Mouse (Mus musculus): ENCODE results near the gene Ece2. TPM values are rescaled to one million over a fixed set of nuclear protein-coding genes. Genes with fewer than 3 reads are reported as not detected.
A peak's percentile ranks its signal among the peaks of the same experiment; 100 is the strongest.

The Ece2 gene
- 0.58 TPM in 1 of 2 replicates, not detected in the other for total RNA-seq (2014; fragmentation: Nextera tagmentation)
- total RNA-seq (2017) = 0.12 and 0.16 TPM in 2 replicates
- polyA plus RNA-seq (2012) = not detected in 2 replicates

DNA sequence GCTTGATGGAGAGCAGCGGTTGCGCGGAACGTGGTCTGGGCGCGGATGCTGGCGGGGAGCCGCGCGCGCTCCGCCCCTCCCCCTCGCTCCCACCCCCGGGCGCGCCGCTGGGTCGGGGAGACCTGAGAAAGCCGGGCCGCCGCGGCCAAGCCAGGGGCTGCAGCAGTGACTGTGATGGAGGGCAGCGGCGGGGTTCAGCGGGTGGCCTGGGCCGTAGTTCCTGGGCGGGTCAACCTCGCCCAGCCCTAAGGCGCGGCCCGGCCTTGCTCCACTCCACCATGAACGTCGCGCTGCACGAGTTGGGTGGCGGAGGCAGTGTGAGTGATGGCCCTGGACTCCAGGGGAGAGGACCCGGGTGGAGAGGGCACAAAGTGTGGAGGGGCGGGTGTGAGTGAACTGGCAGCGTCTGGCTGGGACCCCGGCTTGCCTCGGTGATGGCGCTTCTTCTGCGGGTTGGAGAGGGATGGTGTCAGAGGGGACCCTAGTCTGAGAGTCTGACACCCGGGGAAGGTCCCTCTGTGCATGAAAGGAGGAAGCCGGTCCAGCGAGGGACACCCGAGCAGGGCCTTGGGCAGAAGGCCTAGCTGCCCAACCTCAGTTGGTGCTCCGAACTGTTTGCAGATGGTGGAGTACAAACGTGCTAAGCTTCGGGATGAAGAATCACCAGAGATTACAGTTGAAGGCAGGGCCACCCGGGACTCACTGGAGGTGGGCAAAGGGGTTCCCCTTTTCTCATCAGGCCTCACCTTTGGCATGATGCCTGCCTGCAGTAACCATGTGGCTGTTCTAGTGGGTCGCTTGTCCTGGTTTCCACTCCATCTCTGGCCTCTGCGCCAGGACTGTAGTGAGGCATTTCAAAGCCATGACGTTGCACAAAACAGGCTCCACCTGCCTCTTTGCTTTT is at the start of gene Ece2:
Gene Ece2 (plus strand): TSS at position 98 of the 904 bp plus-strand sequence.
- H3K9me3 ChIP-seq (replicated peaks) = peaks cover 4% of the 10 kb centered on the region; the same call in 1 of the 2 replicates
- no peak for DNase-seq (ENCODE audit: low spot score)
- H3K4me3 ChIP-seq (ENCODE audit: low read depth, low read length) = no peak within 1 kb of the TSS; the same call in 1 of the 2 replicates
- TF ChIP-seq GATA1 (IDR thresholded peaks at IDR 0.05; ENCODE audit: borderline replicate concordance, low read length) (no peak), POLR2AphosphoS5 (IDR thresholded peaks at IDR 0.05; ENCODE audit: insufficient replicate concordance, low read depth, low read length) (no peak)
- peaks cover 3% of the 10 kb centered on the region for H3K4me1 ChIP-seq (ENCODE audit: insufficient read depth, low read depth, low read length)
- ATAC-seq (ENCODE audit: extremely low read depth, insufficient number of reproducible peaks, low FRiP score, poor library complexity, severe bottlenecking) = no peak
- H3K27me3 ChIP-seq (ENCODE audit: insufficient read depth, low read length) = peaks cover 60% of the 10 kb centered on the region
- H3K36me3 ChIP-seq (replicated peaks) = no peaks in the 10 kb centered on the region

DNA sequence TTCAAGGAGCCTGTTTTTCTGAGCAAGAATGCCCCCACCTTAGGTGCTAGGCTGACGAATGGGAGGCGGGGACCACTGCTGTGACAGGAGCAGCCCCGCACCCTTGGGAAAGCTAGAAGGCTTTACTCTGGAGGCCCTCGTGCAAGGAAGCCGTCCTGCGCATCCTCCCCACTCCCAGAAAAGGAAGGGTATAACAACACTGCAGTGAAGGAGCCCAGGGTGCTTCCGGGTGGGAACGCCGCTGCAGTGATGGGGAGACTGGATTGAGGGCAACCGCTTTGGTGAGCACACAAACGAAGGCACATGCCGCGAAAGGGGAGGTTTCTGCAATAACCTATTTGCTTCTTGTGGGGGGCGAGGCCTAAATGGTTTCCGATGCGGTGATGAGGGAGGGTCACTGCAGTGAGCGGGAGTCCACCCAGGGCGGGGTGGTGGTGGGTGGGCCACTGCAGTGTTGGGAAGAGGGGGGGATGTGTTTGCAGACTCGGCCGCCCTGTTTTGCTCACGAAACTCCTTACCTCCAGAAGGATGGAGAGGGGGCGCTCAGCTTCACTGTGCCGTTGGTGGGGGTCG is 40.2 kb upstream of the Ece2 start, which contains the start of gene Vwa5b2:
Gene Vwa5b2 (plus strand): TSS at position 106 of the 573 bp plus-strand sequence.
- H3K9me3 ChIP-seq (replicated peaks) = peaks cover 8% of the 10 kb centered on the region
- H3K27me3 ChIP-seq (ENCODE audit: insufficient read depth, low read length) = peaks cover 40% of the 10 kb centered on the region
- peak within 1 kb of the TSS; percentile 71 for H3K4me3 ChIP-seq (ENCODE audit: low read depth, low read length)
- TF ChIP-seq GATA1 (IDR thresholded peaks at IDR 0.05; ENCODE audit: borderline replicate concordance, low read length) = no peak
- TF ChIP-seq CTCF (IDR thresholded peaks at IDR 0.05; ENCODE audit: low read depth, low read length) = no peak
- no peak for TF ChIP-seq POLR2AphosphoS5 (IDR thresholded peaks at IDR 0.05; ENCODE audit: insufficient replicate concordance, low read depth, low read length)
- no peak for TF ChIP-seq GATA2 (IDR thresholded peaks at IDR 0.05; ENCODE audit: borderline replicate concordance, low read depth, low read length)
- TF ChIP-seq TAL1 (conservative IDR thresholded peaks at IDR 0.05; ENCODE audit: low read depth, low read length) = no peak
- peaks cover 48% of the 10 kb centered on the region for H3K4me1 ChIP-seq (ENCODE audit: insufficient read depth, low read depth, low read length)
- H3K36me3 ChIP-seq (replicated peaks) = no peaks in the 10 kb centered on the region
- ATAC-seq (ENCODE audit: extremely low read depth, insufficient number of reproducible peaks, low FRiP score, poor library complexity, severe bottlenecking) (no peak), DNase-seq (ENCODE audit: low spot score) (no peak)

DNA sequence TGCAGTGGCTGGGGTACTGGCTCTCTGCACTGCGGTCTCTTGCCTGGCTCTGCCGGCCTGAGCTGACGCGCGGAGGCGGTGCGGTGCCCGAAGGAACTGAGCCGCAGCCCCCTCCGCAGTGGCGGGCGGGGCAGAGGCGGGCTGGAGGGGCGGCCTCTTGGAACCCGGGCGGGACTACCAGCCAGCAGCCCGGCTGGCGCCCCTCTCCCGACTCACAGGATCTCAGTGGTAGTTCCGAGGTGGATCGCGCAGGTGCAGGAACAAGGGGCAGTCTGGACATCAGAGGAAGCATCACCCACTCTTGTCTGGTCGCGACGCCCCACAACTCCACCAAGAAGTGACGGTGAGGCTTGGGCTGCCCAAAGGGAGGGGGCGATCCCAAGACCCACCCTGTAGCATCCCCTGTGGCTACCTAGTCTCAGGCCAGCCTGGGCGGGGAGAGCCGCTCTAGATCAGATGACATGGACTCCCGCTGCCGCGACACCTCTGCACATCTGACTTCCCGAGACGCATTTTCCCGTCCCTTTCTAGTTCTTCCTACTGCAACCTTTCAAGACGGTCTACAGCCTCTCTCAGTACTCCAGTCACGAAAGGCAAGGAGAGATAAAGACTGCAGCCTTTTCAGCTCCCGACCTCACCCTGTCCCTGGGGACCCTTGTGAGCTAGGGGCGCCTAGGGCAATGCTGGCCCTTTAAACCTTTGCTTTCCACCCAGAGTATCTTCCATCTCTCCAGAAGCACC is 39.5 kb upstream of the Ece2 start:
- Histone ChIP-seq H3K27me3 (ENCODE audit: insufficient read depth, low read length) (peaks cover 40% of the 10 kb centered on the region), H3K36me3 (replicated peaks) (no peaks in the 10 kb centered on the region), H3K4me1 (ENCODE audit: insufficient read depth, low read depth, low read length) (peaks cover 55% of the 10 kb centered on the region), H3K9me3 (replicated peaks) (peaks cover 8% of the 10 kb centered on the region), H3K4me3 (ENCODE audit: low read depth, low read length) (peak overlapping the region; percentile 71)
- no peak for DNase-seq (ENCODE audit: low spot score)
- TF ChIP-seq GATA2 (IDR thresholded peaks at IDR 0.05; ENCODE audit: borderline replicate concordance, low read depth, low read length) = no peak
- TF ChIP-seq TAL1 (conservative IDR thresholded peaks at IDR 0.05; ENCODE audit: low read depth, low read length) = no peak
- TF ChIP-seq GATA1 (IDR thresholded peaks at IDR 0.05; ENCODE audit: borderline replicate concordance, low read length) = no peak
- no peak for TF ChIP-seq POLR2AphosphoS5 (IDR thresholded peaks at IDR 0.05; ENCODE audit: insufficient replicate concordance, low read depth, low read length)
- no peak for TF ChIP-seq CTCF (IDR thresholded peaks at IDR 0.05; ENCODE audit: low read depth, low read length)
- no peak for ATAC-seq (ENCODE audit: extremely low read depth, insufficient number of reproducible peaks, low FRiP score, poor library complexity, severe bottlenecking)

DNA sequence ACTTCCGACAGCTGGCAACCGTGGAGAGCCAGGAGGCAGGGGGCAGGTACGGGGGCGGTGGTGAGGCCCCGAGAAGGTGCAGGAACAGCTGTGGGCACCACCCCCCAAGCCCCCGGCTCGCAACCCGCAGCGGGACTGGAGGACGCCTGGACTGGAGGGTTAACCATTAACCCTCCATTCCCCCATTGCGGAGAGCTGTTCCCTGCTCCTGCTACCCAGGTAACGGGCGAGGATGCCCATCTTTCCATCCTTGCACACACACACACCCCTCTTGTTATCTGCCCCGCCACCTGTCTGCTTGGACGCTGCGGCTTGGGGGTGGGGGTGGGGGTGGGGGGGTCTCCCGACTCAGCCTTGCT is 39.0 kb upstream of the Ece2 start:
- Histone ChIP-seq H3K4me3 (ENCODE audit: low read depth, low read length) (peak overlapping the region; percentile 71; the same call in 1 of the 2 replicates), H3K9me3 (replicated peaks) (peaks cover 8% of the 10 kb centered on the region), H3K4me1 (ENCODE audit: insufficient read depth, low read depth, low read length) (peaks cover 60% of the 10 kb centered on the region), H3K27me3 (ENCODE audit: insufficient read depth, low read length) (peaks cover 40% of the 10 kb centered on the region), H3K36me3 (replicated peaks) (no peaks in the 10 kb centered on the region)
- no peak for DNase-seq (ENCODE audit: low spot score)
- no peak for ATAC-seq (ENCODE audit: extremely low read depth, insufficient number of reproducible peaks, low FRiP score, poor library complexity, severe bottlenecking)
- no peak for TF ChIP-seq TAL1 (conservative IDR thresholded peaks at IDR 0.05; ENCODE audit: low read depth, low read length)
- no peak for TF ChIP-seq GATA2 (IDR thresholded peaks at IDR 0.05; ENCODE audit: borderline replicate concordance, low read depth, low read length)
- TF ChIP-seq GATA1 (IDR thresholded peaks at IDR 0.05; ENCODE audit: borderline replicate concordance, low read length) = no peak
- no peak for TF ChIP-seq POLR2AphosphoS5 (IDR thresholded peaks at IDR 0.05; ENCODE audit: insufficient replicate concordance, low read depth, low read length)
- TF ChIP-seq CTCF (IDR thresholded peaks at IDR 0.05; ENCODE audit: low read depth, low read length) = no peak

DNA sequence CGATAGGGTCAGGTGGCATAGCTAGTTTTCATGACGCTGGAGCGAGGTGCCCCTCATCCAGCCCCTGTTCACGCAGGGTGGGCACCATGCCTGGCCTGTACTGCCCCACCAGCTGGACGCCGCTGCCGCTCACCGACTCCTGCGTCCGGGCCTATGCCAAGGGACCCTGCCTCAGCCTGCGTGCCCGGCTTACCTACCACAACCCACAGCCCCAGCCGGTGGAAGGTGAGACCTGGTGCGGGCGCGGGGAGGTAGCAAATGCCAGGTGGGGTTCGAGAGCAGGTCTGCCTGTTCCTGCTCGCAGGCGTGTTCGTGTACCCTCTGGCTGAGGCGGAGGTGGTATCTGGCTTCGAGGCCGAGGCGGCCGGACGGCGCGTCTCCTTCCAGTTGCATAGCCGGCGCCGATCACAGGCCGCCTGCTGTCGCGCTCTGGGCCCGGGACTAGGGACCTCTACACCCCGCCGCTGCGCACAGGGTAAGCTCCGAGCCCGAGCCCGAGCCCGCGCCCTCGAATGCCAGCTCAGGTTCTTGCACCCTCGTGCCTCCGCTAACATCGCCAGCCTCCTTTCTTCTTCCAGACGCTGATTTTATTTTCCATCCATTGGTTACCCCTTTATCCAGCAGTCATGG is 38.4 kb upstream of the Ece2 start:
- Histone ChIP-seq H3K4me3 (ENCODE audit: low read depth, low read length) (peak overlapping the region; percentile 57; the same call in 1 of the 2 replicates), H3K27me3 (ENCODE audit: insufficient read depth, low read length) (peaks cover 40% of the 10 kb centered on the region), H3K4me1 (ENCODE audit: insufficient read depth, low read depth, low read length) (peaks cover 66% of the 10 kb centered on the region), H3K9me3 (replicated peaks) (peaks cover 8% of the 10 kb centered on the region), H3K36me3 (replicated peaks) (no peaks in the 10 kb centered on the region)
- no peak for ATAC-seq (ENCODE audit: extremely low read depth, insufficient number of reproducible peaks, low FRiP score, poor library complexity, severe bottlenecking)
- TF ChIP-seq TAL1 (conservative IDR thresholded peaks at IDR 0.05; ENCODE audit: low read depth, low read length) = no peak
- TF ChIP-seq GATA1 (IDR thresholded peaks at IDR 0.05; ENCODE audit: borderline replicate concordance, low read length) = no peak
- TF ChIP-seq GATA2 (IDR thresholded peaks at IDR 0.05; ENCODE audit: borderline replicate concordance, low read depth, low read length) = no peak
- TF ChIP-seq POLR2AphosphoS5 (IDR thresholded peaks at IDR 0.05; ENCODE audit: insufficient replicate concordance, low read depth, low read length) = no peak
- TF ChIP-seq CTCF (IDR thresholded peaks at IDR 0.05; ENCODE audit: low read depth, low read length) = no peak
- DNase-seq (ENCODE audit: low spot score) = no peak

Data from G1E (cell line).